Mouse (Mus musculus) spleen, adult 2 months (tissue): ENCODE data around the gene Slc15a3. TPM values are rescaled to one million over a fixed set of nuclear protein-coding genes. Genes with fewer than 3 reads are reported as not detected.

Source experiments
- DNase-seq, 2 experiments: peaks; one replicate each; pipeline versions ENCODE4 v3.0.0 to v3.0.0-alpha.2; 2012 to 2021; ENCODE audit warnings: low spot score in 2 of 2, low read depth in 1 of 2
- H3K27ac ChIP-seq: fragments of 200-500 bp; 2 replicates; pipeline ENCODE4 v1.5.1; 2012; ENCODE audit warnings: low read length, inconsistent platforms; ENCODE audit not compliant: insufficient read depth
- H3K27me3 ChIP-seq: fragments of 200-500 bp; 2 replicates; pipeline ENCODE4 v1.6.1; 2012; ENCODE audit warnings: mild to moderate bottlenecking, moderate library complexity, low read length, inconsistent platforms; ENCODE audit not compliant: control insufficient read depth, insufficient read depth
- H3K36me3 ChIP-seq: fragments of 200-500 bp; 2 replicates; pipeline ENCODE4 v1.6.1; 2012; ENCODE audit warnings: mild to moderate bottlenecking, low read length, inconsistent platforms; ENCODE audit not compliant: control insufficient read depth, insufficient read depth
- H3K4me1 ChIP-seq: fragments of 200-500 bp; 2 replicates; pipeline ENCODE4 v1.6.1; 2011; ENCODE audit warnings: inconsistent platforms; ENCODE audit not compliant: control insufficient read depth, insufficient read depth, insufficient read length
- H3K4me3 ChIP-seq: fragments of 200-500 bp; 2 replicates; pipeline ENCODE4 v1.5.1; 2011; ENCODE audit warnings: mild to moderate bottlenecking, inconsistent platforms; ENCODE audit not compliant: insufficient read depth, insufficient read length; ENCODE audit errors: extremely low read depth
- CTCF ChIP-seq: fragments of 200-500 bp; IDR thresholded peaks from 2 replicates; pipeline ENCODE4 v1.5.1; 2011; ENCODE audit warnings: mild to moderate bottlenecking, inconsistent platforms; ENCODE audit not compliant: insufficient read depth, insufficient read length, insufficient replicate concordance; ENCODE audit errors: extremely low read depth
- POLR2A ChIP-seq: fragments of 200-500 bp; IDR thresholded peaks from 2 replicates; pipeline ENCODE4 v1.6.1; 2011; ENCODE audit warnings: low read depth, low read length, inconsistent platforms
- WGBS: fragments of 180-500 bp; shearing (Covaris S2); methylation state at CpG from one replicate; pipeline ENCODE4 v1.1.7; 2018; 5-methylcytosine and 5-hydroxymethylcytosine counted together
- polyA plus RNA-seq: library from polyadenylated mRNA; depleted of rRNA; stranded (reverse); fragments of >200 nt; gene quantifications from 2 replicates; pipeline ENCODE4 v1.2.3, GENCODE M21; 2012

The Slc15a3 gene
- polyA plus RNA-seq, 1 experiment, result 39.7 TPM

DNA sequence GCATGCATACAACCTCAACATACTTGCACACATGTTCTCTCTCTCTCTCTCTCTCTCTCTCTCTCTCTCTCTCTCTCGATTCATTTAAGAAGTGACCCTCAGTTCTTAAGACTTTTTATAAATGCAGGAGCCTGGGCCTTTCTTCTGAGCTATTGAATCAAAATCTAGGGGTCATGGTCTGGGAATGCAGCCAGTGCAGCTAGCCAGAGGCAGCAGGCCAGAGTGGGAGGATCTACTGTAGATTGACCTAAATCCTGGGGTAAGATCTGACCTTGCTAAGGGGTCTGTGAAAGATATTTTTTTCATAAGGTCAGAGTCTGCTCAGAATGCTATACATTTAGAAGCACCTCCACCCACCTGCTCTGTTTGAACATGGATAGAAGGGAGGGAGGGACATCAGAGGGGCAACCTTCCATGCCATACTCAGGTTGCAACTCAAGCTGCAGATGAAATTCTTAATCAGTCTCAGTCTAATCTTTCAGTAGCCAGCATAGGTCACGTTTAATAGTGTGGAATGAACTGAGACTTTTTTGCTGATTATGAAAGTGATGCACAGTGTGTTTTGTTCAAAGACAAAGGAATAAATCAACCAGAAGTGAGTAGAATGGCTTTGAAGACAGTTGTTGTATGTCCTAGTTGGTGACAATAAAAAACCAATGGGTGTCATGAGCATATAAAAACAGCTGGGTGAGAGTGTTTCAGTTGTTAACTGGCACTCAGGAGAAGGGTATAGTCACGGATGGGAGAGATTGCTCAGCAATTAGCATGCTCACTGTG is 8.0 kb downstream of the Slc15a3 start:
- 73% methylated on average over 3 of the region's 3 CpGs for WGBS
- Histone ChIP-seq H3K4me1 (peaks cover 25% of the 10 kb centered on the region), H3K4me3 (no peak overlapping the region), H3K27ac (no peak overlapping the region), H3K36me3 (no peaks in the 10 kb centered on the region; the same call in 1 of the 2 replicates), H3K27me3 (no peaks in the 10 kb centered on the region)
- TF ChIP-seq POLR2A (no peak), CTCF (no peak)
- DNase-seq, result no peak

DNA sequence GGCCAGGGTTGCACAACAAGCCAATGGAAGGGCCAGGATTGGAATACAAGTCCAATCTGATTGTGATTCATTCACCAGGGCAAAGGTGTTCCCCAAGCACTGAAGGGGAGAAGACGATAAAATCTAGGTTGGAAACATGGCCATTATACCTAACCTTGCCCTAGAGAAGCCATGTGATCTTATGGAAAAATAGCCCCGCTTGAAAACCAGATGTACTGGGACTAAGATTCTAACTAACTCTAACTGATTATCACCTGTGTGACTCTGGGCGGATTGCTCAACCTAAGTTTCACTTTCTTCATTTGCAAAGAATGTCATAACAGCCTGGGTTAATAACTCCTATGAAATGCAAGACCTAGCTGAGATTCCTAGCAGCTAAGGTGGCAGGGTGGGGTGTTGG is 15.9 kb downstream of the Slc15a3 start:
- peaks cover 4% of the 10 kb centered on the region; the same call in 1 of the 2 replicates for H3K36me3 ChIP-seq
- no peak overlapping the region for H3K27ac ChIP-seq
- H3K4me3 ChIP-seq, result no peak overlapping the region
- no peak for DNase-seq
- H3K27me3 ChIP-seq, result no peaks in the 10 kb centered on the region
- 86% methylated on average over 3 of the region's 3 CpGs for WGBS
- H3K4me1 ChIP-seq, result no peaks in the 10 kb centered on the region; the same call in 1 of the 2 replicates
- TF ChIP-seq CTCF, result no peak
- TF ChIP-seq POLR2A, result no peak

DNA sequence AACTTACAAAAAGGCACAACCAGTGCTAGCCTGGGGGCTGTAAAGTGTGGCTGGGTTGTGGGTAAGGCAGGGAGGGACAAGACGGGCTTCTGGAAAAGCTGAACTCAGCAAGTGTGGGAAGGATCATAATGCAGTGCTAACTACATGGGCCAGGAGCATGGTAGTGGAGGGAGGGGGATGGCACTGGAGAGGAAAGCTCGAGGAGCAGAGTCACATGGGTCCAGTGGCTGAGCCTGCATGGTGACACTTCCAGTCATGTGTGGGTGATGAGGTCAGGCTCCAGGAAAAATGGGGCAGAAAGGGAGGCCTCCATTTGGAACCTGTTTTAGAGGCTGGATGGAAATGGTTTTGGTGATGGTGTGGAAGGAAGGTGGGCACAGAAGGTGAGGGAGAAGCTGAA is 17.0 kb downstream of the Slc15a3 start:
- Histone ChIP-seq H3K36me3 (peaks cover 4% of the 10 kb centered on the region; the same call in 1 of the 2 replicates), H3K4me3 (no peak overlapping the region), H3K27ac (no peak overlapping the region), H3K4me1 (no peaks in the 10 kb centered on the region; the same call in 1 of the 2 replicates), H3K27me3 (no peaks in the 10 kb centered on the region)
- no peak for DNase-seq
- TF ChIP-seq CTCF, result no peak
- no peak for TF ChIP-seq POLR2A
- WGBS, result 65% methylated on average over 2 of the region's 2 CpGs

DNA sequence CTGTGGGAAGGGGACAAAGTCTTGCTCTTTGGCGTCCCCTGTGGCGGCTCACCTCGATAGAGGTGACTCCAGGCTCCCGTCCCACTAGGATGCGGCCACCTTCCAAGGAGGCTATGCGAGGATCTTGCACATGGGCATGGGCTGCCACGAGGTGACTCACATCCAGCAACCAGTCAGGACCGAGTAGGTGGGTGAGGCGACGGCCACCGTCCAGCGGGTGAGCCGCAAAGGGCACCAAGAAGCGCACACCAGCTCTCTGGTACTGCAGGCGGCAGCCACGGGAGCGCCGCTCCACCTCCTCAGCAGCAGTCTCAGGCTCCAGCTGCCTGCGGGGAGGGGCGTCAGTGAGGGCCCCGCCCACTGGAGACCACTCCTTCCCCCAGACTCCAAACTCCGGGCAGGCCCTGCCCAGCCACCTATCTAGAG is 20.6 kb downstream of the Slc15a3 start:
- WGBS, result 85% methylated on average over 22 of the region's 22 CpGs
- Histone ChIP-seq H3K27ac (no peak overlapping the region), H3K27me3 (no peaks in the 10 kb centered on the region)

DNA sequence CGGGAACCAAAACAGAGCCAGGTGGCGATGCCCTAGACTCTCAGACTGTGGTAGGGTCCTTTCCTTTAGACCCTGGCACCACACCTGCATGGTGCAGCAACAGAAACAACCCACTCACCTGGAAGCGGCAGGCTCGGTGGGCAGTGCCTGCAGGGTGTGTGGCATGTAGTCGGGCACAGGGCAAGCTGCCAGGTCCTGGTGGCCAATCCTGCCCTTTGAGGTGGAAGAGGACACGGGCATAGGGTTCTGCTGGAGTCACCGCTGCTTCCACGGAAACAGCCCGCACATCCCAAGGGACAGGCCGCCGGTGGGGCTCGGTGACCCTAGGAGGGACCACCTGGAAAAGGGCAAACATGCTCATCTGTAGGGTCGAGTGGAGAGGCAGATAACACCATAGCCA is 26.8 kb downstream of the Slc15a3 start:
- H3K27me3 ChIP-seq, result peaks cover 3% of the 10 kb centered on the region
- WGBS, result 92% methylated on average over 13 of the region's 13 CpGs
- no peak for TF ChIP-seq CTCF

More for the DNA sequence above, 20.6 kb downstream of the Slc15a3 start:
- Histone ChIP-seq H3K4me3 (no peak overlapping the region), H3K36me3 (peaks cover 2% of the 10 kb centered on the region; the same call in 1 of the 2 replicates), H3K4me1 (no peaks in the 10 kb centered on the region; the same call in 1 of the 2 replicates)
- TF ChIP-seq CTCF (no peak), POLR2A (no peak)
- no peak for DNase-seq

DNA sequence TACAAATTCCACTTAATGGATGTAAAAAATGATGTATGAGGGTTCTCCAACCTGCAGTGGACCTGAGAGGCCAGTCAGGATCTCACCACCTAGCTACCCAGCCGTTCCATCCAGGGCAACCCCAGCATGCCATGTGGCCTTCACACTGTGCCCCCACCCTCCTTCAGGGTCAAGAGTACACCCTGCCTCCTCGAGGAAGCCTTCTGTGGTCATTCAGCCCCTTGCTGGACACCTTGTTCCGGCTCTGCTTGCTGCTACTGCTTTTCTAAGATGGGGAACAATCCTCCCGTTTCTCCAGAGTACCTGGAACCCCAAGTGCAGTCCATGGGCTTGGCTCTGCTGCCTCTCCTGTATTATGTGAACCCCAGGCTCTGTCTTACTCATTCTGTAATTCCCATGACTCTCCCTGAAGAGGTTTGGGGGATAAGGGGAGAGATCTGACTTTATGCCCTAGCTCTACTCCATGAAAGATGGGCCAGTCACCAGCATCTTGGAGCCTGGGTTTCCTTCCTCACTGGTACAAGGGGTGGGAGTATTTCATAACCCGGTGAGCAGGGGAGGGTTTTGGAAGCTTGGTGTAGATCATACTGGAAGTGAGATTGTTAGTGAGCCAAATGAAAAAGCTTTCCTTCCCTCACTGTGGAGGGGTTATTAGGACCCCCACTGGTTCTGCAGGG is 28.6 kb downstream of the Slc15a3 start:
- DNase-seq, result no peak
- Histone ChIP-seq H3K36me3 (peaks cover 10% of the 10 kb centered on the region), H3K4me3 (no peak overlapping the region), H3K27me3 (peaks cover 3% of the 10 kb centered on the region), H3K4me1 (peaks cover 7% of the 10 kb centered on the region), H3K27ac (no peak overlapping the region)
- 60% methylated on average over 5 of the region's 5 CpGs for WGBS
- no peak for TF ChIP-seq POLR2A
- TF ChIP-seq CTCF, result no peak

More for the DNA sequence above, 26.8 kb downstream of the Slc15a3 start:
- Histone ChIP-seq H3K4me3 (no peak overlapping the region), H3K36me3 (peaks cover under 1% of the 10 kb centered on the region), H3K4me1 (peaks cover 7% of the 10 kb centered on the region), H3K27ac (no peak overlapping the region)
- no peak for DNase-seq
